Mouse (Mus musculus) small intestine, adult 2 months (tissue): ENCODE measurements around the gene Mia2.

Source experiments
- CTCF ChIP-seq: fragments of 200-500 bp; IDR thresholded peaks from 2 replicates; pipeline ENCODE4 v1.5.1; 2012; ENCODE audit warnings: low read depth, mild to moderate bottlenecking, control low read depth, inconsistent platforms, low read length, moderate library complexity, mixed read lengths; ENCODE audit not compliant: insufficient replicate concordance, insufficient read length; ENCODE audit errors: extremely low read depth
- POLR2A ChIP-seq: fragments of 200-500 bp; IDR thresholded peaks from 2 replicates; pipeline ENCODE4 v1.6.1; 2012; ENCODE audit warnings: low read depth, mild to moderate bottlenecking, control low read depth, inconsistent platforms, low read length, moderate library complexity

DNA sequence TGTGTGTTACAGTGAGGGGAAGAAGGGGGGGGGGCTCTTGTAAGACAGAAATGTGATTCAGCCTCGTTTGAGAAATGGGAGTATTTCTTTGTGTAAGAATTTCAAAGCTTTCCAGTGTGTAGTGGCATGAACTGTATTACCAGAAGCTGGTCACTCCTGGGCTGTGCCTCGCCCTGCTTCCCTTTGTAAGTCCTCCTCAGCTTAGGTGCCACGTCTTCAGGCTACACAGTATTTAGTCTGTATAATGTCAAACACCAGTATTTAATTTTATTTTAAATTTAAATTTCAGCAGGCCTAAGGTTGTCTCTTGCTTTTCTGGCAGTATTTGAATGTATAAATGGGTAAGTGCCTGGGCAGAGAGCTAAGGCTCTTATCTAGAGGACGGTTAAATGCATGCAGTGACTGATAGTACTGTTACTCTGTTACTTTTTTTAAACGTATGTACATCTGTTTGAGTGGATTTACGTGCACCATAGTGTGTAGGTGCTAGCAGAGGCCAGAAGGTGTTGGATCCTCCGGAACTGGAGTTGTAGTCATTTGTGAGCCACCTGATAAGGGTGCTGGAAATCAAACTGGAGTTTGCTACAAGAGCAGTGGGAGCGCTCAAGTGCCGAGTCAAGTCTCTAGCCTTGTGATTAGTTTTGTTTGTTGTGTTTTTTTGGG is 98.9 kb downstream of the Mia2 start:
- TF ChIP-seq POLR2A = no peak
- TF ChIP-seq CTCF = no peak
